Mouse (Mus musculus): Measurements from ENCODE around the gene Tepsin. TPM values are rescaled to one million over a fixed set of nuclear protein-coding genes. Genes with fewer than 3 reads are reported as not detected.

The Tepsin gene
- total RNA-seq, 2 experiments from 2014 or later = 9.6 to 10.0 TPM

DNA sequence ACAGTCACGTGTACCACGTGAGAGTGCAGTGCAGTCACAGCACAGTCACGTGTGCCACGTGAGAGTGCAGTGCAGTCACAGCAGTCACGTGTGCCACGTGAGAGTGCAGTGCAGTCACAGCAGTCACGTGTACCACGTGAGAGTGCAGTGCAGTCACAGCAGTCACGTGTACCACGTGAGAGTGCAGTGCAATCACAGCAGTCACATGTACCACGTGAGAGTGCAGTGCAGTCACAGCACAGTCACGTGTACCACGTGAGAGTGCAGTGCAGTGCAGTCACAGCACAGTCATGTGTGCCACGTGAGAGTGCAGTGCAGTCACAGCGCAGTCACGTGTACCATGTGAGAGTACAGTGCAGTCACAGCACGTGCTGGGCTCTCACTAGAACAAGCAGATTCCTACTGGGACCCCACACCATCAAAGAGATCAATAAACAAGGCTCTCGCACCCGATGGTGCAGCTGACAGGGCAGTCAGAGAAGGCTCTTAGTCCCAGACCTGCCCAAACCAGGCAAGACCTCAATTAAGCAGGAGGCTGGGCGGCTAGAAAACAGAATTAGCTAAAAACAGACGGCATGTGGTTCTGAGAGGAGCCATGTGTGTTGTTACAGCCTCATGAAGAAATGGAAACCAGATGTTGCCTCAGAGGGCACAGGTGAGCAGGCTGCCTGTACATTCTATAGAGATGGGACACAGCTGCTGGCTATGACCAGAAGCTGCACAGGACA is 16.1 kb upstream of the Tepsin start:
- no peak for DNase-seq
- intact Hi-C loops (cut with DNase I) = loop anchor here (5.0 kb wide), 3 partner anchors 53 to 308 kb away; no protein-coding TSS in a partner anchor

DNA sequence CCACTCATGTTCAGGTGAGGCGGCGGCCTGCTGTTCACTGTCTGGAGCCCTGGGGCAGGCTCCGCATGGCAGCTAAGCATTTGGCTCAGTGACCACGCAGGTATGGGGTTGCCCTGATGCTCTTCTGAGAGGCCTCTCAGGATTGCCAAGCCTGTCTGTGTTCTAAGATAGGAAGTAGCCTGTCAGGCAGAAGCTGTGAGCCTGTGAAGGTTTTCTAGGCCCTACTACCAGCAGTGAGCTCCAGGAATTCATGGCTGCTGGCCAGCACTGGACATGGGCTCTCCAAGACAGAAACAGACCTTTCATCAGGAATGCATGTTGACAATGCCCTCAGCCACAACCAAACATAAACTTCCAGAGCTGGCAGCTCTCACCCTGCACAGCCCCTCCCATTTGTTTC is 13.6 kb upstream of the Tepsin start:
- intact Hi-C loops (cut with DNase I) = loop anchor here (2.0 to 5.0 kb wide), 3 partner anchors 25 to 310 kb away; no protein-coding TSS in a partner anchor
- peak; percentile 36 to 56 for DNase-seq

DNA sequence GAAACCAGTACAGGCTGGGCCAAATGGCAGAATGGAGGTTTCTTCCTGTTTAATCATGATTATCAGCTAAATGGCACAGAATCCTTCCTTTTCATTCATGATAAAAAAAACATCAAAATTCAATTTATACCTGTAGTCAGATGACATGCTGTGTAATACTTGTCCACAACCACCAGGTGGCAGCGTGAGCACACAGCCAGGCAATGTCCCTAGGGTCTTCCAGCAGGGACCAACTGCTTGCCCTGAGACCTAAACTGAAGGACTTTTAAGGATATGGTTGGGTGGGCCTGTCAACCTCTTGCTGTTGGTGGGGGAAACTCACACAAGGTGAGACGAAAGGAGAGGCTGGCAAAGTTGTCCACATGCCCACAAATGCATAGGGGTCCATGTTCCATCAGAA is 12.5 kb upstream of the Tepsin start:
- peak; percentile 77 to 79 for DNase-seq
- intact Hi-C loops (cut with DNase I) = loop anchor here (1.0 to 5.0 kb wide), 4 partner anchors 56 to 311 kb away; no protein-coding TSS in a partner anchor

DNA sequence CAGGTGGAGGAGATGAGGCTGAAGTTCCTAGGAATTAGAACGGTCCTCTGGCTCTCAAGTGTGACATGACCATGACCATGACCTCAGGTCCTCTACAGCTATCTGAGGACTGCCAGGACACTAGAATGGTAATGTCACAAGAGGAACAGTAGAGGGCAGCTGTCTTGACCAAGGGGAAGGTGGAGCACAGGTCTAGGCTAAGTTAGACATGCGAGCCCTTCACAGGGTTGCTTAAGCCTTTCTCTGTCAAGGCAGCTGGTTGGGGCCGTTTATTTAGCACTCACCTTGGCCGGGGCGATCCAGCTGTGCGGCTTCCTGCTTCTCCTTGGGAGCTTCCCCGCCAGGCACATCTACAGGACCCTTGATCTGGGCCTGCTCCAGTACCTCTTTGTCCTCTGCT is 12.0 kb upstream of the Tepsin start:
- no peak for DNase-seq
- intact Hi-C loops (cut with DNase I) = loop anchor here (2.0 to 5.0 kb wide), 3 partner anchors 57 to 312 kb away; no protein-coding TSS in a partner anchor

DNA sequence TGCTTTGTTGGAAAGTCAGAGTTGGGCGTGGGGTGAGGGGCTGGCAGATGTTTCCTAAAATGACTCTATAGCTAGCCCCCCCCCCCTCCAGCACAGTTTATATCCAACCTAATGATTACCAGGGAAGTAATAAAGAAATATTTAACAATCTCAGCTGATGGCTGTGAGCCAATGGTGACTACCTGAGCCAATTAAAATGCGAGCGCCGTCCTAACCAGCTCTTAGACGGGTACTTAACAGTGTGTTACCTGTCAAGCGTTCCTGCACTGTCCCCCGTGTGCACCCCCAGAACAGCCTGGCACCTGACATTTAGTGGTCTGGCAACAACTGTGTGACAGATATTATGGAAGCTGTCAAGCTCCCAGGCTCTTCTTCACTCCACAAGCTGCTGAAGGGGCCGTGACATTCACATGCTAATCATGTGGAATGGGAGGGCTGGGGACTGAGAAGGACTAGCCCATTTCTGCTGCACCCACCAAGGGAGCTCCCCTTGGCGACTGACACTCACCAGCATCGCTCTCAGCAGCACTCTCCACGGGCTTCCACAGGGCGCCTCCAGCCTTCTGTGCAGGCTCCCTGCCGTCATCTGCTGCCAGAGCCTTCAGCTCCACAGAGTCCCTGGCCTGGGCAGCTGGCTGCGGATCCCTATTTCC is 11.2 kb upstream of the Tepsin start:
- no peak for DNase-seq
- intact Hi-C loops (cut with DNase I) = loop anchor here (2.0 to 5.0 kb wide), 3 partner anchors 58 to 313 kb away; no protein-coding TSS in a partner anchor

DNA sequence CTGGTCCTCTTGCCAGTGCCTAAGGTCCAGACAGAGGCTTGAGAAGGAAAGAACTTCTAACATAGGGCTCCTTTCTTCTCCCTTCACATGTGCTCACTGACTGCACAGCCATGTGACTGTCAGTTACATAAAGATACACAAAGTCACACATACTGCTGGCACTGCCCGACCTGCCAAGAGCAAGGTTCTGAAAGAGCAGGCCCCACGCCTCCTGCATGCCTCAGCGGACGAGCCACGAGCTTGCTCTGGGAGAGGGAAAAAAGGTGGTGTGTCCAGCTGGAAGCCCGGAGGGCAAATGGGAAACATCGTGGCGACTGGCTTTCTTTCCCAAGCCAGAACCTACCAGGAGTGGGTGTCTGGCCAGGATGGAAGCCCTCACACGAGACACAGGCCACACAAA is 9.3 kb upstream of the Tepsin start:
- intact Hi-C loops (cut with DNase I) = no loop called here
- no peak for DNase-seq

DNA sequence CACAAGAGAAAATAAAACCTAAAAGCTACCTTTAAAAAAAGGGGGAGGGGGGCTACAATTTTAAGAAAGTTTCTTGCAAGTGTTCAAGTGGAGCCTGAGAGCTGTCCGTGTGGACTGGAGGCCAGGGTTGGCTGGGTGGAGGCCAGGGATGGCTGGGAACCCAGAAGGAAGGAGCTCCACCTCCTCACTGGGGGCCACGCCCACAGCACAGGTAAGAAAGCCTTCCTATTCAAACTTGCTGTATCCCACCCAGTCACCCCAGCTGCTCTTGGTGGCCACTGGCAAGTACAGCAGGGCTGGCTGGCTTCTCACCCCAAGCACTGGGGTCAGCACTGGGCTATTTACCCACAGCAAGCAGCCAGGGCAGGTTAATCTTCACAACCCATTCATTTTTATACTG is 8.5 kb upstream of the Tepsin start:
- intact Hi-C loops (cut with DNase I) = no loop called here
- DNase-seq = no peak

DNA sequence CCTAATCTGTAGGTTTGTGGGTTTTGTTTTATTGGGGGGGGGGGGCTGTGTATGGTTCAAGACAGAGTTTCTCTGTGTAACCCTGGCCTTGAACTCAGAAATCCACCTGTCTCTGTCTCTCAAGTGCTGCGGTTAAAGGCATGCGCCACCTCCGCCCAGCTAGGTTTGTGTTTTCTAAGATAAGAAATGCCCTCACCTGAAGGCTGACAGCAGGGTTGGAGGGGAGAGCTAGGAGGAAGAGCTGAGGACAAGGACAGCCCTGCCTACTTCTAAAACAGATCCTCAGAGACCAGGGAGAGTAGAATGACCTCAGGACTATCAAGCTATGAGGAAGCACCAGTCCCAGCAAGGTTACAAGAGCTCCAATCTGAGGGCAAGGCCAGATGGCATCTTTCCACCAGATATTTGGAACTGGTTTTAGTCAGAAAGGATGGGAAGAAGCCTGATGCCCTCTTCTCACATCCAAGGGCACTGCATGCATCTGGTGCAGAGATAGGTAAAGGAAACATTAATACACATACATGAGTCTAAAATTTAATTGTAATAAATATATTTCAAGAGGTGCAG is 5.0 kb upstream of the Tepsin start:
- DNase-seq = no peak
- intact Hi-C loops (cut with DNase I) = no loop called here

DNA sequence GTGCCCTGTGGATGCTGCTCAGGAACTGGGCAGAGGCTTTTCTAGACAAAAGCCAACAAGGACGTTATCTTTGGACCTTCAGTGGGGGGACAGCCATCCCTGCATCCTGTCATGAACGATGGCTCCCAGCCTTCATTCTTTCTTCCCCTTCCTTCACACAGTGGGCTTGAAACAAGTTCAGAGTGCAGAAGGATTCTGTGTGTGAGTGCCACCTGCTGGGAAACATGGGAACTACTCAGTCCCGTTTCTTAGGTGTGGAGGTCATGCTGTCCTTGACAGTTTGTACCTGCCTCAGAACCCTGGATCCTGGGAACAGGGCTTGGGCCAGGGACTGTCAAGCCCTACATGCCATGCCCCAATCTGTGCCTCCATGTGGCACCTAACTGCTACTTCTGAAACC is 2.5 kb upstream of the Tepsin start:
- DNase-seq = peak; percentile 62 to 77
- intact Hi-C loops (cut with DNase I) = no loop called here

DNA sequence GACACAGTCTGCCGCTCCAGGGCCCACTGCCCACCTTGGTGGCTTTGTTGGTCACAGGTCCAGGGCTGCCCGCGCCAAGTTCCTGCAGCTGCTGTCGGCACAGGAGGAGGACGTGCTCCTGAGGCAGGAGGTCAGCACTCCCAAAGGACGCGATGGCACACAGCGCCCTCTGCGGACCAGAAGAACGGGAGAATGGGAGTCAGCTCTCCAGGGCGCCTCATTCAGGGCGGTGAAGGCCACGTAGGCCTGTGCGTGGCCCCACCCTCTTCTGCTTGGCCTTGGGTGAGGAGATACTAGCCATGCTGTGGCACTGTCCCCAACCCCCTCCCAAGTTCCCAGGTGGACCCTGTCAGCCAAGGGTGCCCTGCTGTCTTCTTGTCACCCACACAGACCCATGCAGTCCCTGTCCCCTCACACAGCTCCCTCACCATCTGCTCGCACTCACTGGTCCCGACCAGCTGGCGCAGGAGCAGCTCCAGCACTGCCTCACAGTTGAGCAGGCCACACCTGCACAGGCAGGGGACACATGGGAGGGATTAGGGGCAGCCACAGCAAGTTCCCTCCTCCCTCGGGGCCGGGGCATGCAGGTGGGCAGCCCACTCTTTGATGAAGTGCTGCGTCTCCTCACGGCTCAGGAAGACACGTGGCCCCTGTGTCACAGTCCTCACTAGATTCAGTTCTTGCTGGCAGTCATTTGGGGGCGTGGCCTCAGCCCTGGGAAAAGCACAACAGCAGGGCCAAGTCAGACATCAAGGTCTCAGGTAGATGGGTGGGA is 5.5 kb downstream of the Tepsin start:
- intact Hi-C loops (cut with DNase I) = no loop called here
- no peak for DNase-seq

DNA sequence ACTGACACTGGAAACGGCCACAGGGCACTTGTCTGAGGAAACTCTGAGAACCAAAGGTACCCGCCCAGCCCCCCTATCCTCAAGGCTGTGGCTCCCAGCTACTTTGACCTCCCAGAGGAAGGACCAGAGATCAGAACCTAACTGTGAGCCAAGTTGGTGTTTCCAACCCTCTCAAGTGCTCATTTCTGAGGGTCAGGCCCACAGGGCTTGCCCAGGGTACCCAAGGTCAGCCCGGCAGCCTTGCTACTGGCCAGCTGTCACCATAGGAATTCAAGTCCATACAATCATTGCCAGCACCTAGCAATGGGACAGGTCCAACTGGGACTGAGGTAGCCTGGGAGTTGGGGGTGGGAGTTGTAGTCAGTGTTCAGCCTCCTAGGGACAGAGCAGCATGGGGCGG is 7.9 kb downstream of the Tepsin start:
- no peak for DNase-seq
- intact Hi-C loops (cut with DNase I) = no loop called here

DNA sequence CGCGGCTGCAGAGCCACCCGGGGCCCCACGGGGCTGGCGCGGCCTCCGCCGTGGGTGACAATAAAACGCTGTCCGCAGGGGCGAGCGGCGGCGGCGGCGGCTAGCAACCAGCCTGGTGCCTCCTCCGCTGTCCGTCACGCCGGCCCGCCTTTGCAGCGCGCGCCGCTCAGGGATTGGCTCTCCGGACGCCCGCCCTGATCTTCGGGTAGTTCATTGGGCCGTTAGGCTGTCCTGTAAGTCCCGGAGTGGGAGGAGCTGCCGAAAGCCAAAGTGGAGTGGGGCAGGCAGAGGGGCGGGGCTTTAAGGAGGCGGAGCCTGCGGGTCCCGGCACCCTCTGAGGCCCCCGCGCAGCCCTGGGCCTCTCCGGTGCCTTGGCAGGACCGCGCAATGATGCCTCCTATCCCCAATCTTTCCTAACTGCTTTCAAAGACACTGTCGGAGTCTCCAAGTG is 11.8 kb downstream of the Tepsin start, which contains the start of gene Cep131:
Cep131 (minus strand) TSS at position 126 of the 451 bp plus-strand sequence.
- intact Hi-C loops (cut with DNase I) = no loop called here
- DNase-seq = peak; percentile 97 to 98

DNA sequence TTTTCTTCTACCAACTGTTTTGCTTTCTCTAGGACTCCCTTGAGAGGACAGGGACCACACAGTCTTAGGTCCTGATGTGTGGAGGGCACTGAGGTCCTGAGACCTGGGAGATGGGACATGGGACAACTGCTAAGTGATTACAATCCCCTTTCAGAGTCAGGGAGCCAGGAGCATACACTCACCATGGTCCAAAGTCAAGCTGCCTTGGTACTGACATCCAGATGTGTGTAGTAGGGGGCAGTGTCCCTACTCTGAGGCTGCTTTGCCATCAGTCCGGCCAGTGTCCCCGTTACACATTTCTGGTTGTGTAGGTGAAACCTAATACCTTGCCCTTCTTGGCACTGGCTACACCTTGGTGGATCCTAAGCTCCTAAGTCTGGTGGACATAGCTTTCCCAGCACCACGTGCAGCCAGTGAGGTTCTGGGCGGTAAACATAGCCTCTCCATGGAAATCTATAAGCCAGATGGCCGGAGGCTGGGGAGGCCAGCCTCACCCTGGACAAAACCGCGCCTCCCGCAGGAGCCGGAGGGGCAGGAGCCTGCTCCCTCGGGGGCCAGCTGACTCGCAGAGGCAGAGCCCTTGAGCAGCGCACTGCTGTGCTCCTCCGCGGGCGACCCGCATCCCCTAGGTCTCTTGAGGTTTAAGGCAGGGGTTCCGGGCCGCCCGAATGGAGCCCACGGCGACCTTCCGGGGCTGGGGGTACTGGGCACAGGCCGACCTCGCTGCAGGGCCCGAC is 12.5 kb downstream of the Tepsin start:
- DNase-seq = peak; percentile 54 to 57
- intact Hi-C loops (cut with DNase I) = no loop called here

DNA sequence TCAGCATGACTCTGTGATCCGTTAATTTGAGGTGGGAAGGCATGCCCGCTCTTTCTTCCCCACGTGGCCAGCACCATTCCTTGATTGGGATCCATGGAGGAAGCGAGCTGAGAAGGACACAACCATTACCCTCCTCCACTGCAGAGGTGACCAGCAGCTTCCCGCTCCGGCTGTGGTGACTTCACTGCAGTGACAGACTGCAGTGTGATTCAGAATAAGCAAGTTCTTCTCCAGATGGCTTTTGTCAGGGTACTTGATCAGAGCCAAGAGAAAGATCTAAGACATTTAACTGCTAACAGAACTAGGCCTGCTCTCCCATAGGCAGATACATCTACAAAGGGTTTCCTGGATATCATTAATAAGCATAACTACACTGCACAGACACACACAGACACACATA is 18.2 kb downstream of the Tepsin start:
- intact Hi-C loops (cut with DNase I) = no loop called here

DNA sequence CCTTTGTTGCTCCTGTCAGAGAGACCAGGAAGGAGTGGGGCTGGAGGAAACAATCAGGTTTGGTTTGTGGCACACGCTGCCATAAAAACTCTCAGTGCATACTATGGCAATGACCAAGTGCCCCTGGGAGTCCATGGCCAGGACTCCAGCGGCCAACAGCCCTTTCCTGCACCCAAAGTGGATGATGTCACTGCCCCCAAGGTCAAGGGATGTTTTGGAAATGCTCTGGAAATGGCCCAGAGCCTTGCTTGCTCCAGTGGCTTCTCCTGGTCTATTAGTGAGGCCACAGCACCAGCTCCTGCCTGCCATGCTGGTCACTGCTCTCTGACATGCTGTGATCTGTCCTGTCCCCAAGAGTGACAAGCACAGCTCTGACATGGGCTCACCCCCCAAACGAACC is 22.3 kb downstream of the Tepsin start:
- intact Hi-C loops (cut with DNase I) = no loop called here

More for the DNA sequence above, 18.2 kb downstream of the Tepsin start:
- no peak for DNase-seq

DNA sequence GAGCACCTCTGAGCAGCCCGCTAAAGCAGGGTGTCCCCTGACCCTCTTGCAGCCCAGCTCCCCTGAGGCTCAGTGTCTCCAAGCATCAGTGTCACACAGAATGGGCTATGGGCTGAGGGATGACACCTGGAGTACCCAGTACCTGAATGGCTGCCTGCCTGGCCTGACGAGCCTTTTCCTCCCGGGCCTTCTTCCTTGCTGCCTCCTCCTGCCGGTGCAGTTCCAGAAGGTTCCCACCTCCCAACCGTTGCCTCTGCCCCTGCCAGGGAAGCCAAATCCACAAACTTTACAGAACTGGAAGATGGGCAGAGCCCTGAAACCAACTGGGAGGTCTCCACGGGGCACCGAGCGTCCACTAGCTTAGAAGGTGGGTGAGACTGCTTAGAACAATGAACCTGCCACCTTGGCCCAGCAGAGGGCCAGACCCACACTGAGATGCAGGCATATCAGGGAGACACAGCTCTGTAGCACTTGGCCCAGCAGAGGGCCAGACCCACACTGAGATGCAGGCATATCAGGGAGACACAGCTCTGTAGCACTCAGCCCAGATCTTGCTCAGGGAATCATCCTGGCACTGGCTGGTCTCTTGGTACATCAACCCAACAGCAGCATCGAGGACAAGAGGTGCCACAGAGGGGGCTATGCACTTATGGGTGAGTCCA is 25.4 kb downstream of the Tepsin start:
- no peak for DNase-seq
- intact Hi-C loops (cut with DNase I) = no loop called here

More for the DNA sequence above, 22.3 kb downstream of the Tepsin start:
- DNase-seq = no peak

DNA sequence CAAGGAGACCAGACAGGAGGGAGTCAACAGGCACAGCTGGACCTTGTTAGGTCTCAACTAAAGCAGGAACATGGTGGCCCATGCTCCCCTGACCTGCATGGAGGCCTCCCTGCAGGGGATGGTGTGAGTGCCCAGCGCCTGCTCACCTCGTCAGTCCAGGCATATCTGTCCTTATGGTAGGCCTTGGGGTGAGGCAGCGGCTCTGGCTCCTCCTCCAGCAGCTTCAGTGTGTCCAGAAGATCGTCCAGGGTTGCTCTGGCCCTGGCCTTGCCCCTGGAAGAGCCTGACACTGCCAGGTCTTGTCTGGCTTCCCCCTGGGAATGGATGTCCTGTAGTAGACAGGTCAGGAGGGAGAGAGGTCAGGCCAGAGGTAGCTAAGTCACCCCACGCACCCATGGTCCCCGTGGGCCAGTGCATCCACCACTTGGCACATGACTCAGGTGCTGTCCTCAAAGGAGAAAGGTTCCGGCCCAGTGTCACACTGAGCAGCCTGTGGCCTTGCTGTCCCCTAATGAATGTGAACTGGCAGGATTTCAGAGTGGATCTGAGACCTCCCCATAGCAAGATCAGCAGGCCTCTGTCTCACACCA is 26.7 kb downstream of the Tepsin start:
- intact Hi-C loops (cut with DNase I) = no loop called here
- no peak for DNase-seq

DNA sequence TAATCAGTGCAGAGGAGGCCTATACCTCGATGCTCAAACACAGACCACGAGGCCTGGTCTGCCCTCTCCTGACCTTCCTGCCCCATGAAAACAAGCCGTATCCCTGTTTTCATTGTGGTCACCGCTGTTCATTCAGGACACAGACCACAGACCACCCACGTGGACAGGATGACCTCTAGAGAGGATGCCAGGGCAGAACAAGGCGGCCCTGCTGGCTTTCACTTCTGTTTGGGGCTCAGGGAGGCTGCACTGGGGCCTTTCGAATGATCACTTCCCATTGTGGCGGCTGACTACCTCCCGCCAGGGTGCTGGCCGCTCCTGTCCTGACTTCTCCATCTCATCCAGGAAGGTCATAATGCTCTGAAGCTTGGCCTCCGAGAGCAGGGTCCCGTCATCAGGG is 27.5 kb downstream of the Tepsin start:
- intact Hi-C loops (cut with DNase I) = no loop called here
- DNase-seq = no peak

Measured in heart, postnatal 14 days (tissue).